Mouse (Mus musculus) liver, embryonic 14.5 days (tissue): ENCODE data around the gene Actr10. TPM values are rescaled to one million over a fixed set of nuclear protein-coding genes. Genes with fewer than 3 reads are reported as not detected.

ENCODE experiments used
- ATAC-seq: fragments of 200-750 bp; cut with Nextera tagmentation; 2 replicates; pipeline ENCODE4 v1.8.0; 2017; ENCODE audit warnings: moderate number of reproducible peaks, mild to moderate bottlenecking, moderate library complexity; ENCODE audit not compliant: insufficient read depth
- DNase-seq, 3 experiments: peaks; one replicate each; pipeline ENCODE4 v3.0.0-alpha.2; 2012 to 2013; ENCODE audit warnings: low read depth in 3 of 3, low spot score in 3 of 3
- H3K27ac ChIP-seq: fragments of 300-500 bp; sonication (generic); 2 replicates; pipeline ENCODE4 v1.5.1; 2014; ENCODE audit warnings: moderate library complexity, mild to moderate bottlenecking, control low read depth, inconsistent platforms
- H3K27me3 ChIP-seq: fragments of 300-500 bp; sonication (generic); 2 replicates; pipeline ENCODE4 v1.6.1; 2014; ENCODE audit warnings: mild to moderate bottlenecking, low read length, moderate library complexity; ENCODE audit not compliant: control insufficient read depth, insufficient read depth
- H3K36me3 ChIP-seq: fragments of 300-500 bp; sonication (generic); replicated peaks from 2 replicates; pipeline ENCODE4 v1.6.1; 2014; ENCODE audit warnings: low read depth; ENCODE audit not compliant: control insufficient read depth, insufficient read depth
- H3K4me1 ChIP-seq, 2 experiments: fragments of 200-500 bp in 1 of 2; fragments of 300-500 bp in 1 of 2; sonication (generic) in 1 of 2; replicated peaks; 2 replicates each; pipeline ENCODE4 v1.6.1; 2012 to 2014; ENCODE audit warnings: antibody characterized with exemption in 1 of 2, inconsistent platforms in 1 of 2, low read length in 1 of 2; ENCODE audit not compliant: control insufficient read depth in 2 of 2, insufficient read depth in 2 of 2
- H3K4me2 ChIP-seq: fragments of 300-500 bp; sonication (generic); 2 replicates; pipeline ENCODE4 v1.6.1; 2014; ENCODE audit warnings: low read depth, mild to moderate bottlenecking, control low read depth, moderate library complexity
- H3K4me3 ChIP-seq, 2 experiments: fragments of 200-500 bp in 1 of 2; fragments of 300-500 bp in 1 of 2; sonication (generic) in 1 of 2; 2 replicates each; pipeline ENCODE4 v1.5.1; 2012 to 2014; ENCODE audit warnings: low read depth in 2 of 2, low read length in 2 of 2, mild to moderate bottlenecking in 2 of 2, control low read depth in 1 of 2, inconsistent platforms in 1 of 2, moderate library complexity in 1 of 2; ENCODE audit not compliant: insufficient read depth in 1 of 2
- H3K9ac ChIP-seq: fragments of 300-500 bp; sonication (generic); replicated peaks from 2 replicates; pipeline ENCODE4 v1.6.1; 2014; ENCODE audit warnings: mild to moderate bottlenecking, control low read depth, moderate library complexity
- H3K9me3 ChIP-seq: fragments of 300-500 bp; sonication (generic); 2 replicates; pipeline ENCODE4 v1.6.1; 2016; ENCODE audit warnings: low read length, mixed read lengths; ENCODE audit not compliant: control insufficient read depth
- CTCF ChIP-seq: IDR thresholded peaks from 2 replicates; pipeline ENCODE4 v1.5.1; 2016; ENCODE audit warnings: antibody characterized with exemption, low read depth, control low read depth
- EP300 ChIP-seq: IDR thresholded peaks from 2 replicates; pipeline ENCODE4 v1.6.1; 2016; ENCODE audit warnings: antibody characterized with exemption, low read depth
- WGBS: fragments of 180-500 bp; shearing (Covaris S2); extraction: QIAGEN DNeasy Blood & Tissue Kit; methylation state at CpG from one replicate; pipeline ENCODE4 v1.1.7; 2014; ENCODE audit not compliant: insufficient replicate concordance; 5-methylcytosine and 5-hydroxymethylcytosine counted together
- polyA plus RNA-seq, 2 experiments: library from polyadenylated mRNA; depleted of rRNA in 1 of 2; stranded (reverse) in 1 of 2; unstranded in 1 of 2; fragments of >200 nt; fragmentation: Nextera tagmentation in 1 of 2; extraction: Ambion mirVana in 1 of 2; gene quantifications; 2 replicates each; pipeline versions ENCODE4 v1.2.1 to v1.2.3; 2012 to 2014

The Actr10 gene
- polyA plus RNA-seq, 2 experiments = 20.1 to 127 TPM

DNA sequence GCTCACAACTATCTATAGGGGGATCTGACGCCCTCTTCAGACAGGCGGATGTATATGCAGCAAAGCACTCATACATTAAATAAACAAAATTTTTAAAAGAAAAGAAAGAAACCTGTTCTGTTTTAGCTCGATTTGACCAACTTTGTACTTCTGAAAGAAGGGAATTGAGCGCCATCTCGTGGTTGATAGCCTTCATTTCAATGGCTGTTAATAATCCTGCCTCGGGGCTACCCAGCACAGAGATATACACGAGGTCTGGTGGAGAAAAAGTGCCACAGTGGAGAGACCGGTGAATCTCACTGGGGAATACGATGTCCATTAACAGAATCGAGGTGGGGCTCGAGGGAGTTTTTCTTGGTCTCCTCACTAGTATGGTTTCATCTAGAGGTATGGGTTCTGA lies 23.3 kb upstream of the Actr10 start:
- Histone ChIP-seq H3K36me3 (no peaks in the 10 kb centered on the region), H3K9me3 (no peaks in the 10 kb centered on the region), H3K27me3 (no peaks in the 10 kb centered on the region), H3K4me1 (0 out of 4 replicates have a peak, but pooled peaks cover 0 to 2% of the 10 kb centered on the region in 2 experiments), H3K9ac (no peak overlapping the region), H3K27ac (no peak overlapping the region), H3K4me2 (no peak overlapping the region), H3K4me3 (no peak overlapping the region)
- ATAC-seq = no peak
- no peak for TF ChIP-seq EP300
- TF ChIP-seq CTCF = peak; percentile 58
- no peak for DNase-seq
- 37% methylated on average over 11 of the region's 11 CpGs for WGBS

DNA sequence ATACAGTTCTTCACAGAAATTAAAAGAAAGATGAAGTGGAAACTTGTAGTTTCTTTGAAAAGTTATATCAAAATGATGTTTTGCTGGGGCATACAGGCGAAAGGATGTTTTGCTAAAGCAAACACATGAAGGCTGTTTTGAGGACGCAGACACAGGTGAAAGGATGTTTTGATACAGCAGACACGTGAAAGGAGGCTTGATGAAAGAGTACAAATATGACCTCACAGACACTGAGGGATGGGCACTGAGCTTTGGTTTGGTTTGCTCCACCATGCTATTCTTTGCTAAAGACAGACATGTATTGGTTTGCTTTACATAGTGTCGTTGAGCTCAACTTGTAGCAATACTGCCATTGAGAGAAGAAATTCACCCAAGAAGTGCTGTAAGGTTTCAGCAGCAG lies 7.9 kb upstream of the Actr10 start:
- 57% methylated on average over 4 of the region's 4 CpGs for WGBS
- Histone ChIP-seq H3K27me3 (no peaks in the 10 kb centered on the region), H3K9me3 (no peaks in the 10 kb centered on the region), H3K4me2 (no peak overlapping the region), H3K9ac (no peak overlapping the region), H3K4me3 (no peak overlapping the region), H3K27ac (no peak overlapping the region), H3K36me3 (no peaks in the 10 kb centered on the region), H3K4me1 (no peaks in the 10 kb centered on the region)
- ATAC-seq (no peak), DNase-seq (no peak)
- TF ChIP-seq CTCF (no peak), EP300 (no peak)

DNA sequence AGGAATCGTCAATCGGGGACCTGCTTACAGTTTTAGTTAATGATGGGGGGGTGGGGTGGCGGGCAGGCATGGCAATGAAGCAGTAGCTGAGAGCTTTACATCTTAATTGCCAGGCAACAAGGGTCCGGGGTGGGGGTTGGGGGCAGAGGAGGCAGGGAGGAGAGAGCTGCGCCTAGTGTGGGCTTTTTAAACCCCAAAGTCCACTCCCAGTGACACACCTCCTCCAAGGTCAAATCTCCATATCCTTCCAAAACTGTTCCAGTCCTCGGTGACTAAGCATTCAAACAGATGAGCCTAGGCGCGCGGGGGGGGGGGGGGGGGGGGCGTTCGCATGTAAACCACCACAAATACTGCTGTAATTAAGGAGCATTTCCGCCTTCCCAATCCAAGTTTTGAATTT lies 507 bp upstream of the Actr10 start:
- DNase-seq = peak in 1 of 3 experiments; percentile 17
- H3K4me1 ChIP-seq = peaks cover 0 to 5% of the 10 kb centered on the region in 2 experiments; a peak in 3 of 4 replicates
- H3K9me3 ChIP-seq = no peaks in the 10 kb centered on the region
- H3K27me3 ChIP-seq = no peaks in the 10 kb centered on the region
- no peak for TF ChIP-seq CTCF
- TF ChIP-seq EP300 = no peak
- H3K36me3 ChIP-seq = no peaks in the 10 kb centered on the region
- whole genome bisulfite sequencing = 49% methylated on average over 6 of the region's 12 CpGs
- H3K9ac ChIP-seq = peak overlapping the region; percentile 93
- H3K4me3 ChIP-seq = peak overlapping the region; percentile 81 to 96
- ATAC-seq = peak; percentile 24; the same call in 1 of the 2 replicates
- peak overlapping the region; percentile 85 for H3K27ac ChIP-seq
- H3K4me2 ChIP-seq = peak overlapping the region; percentile 68

DNA sequence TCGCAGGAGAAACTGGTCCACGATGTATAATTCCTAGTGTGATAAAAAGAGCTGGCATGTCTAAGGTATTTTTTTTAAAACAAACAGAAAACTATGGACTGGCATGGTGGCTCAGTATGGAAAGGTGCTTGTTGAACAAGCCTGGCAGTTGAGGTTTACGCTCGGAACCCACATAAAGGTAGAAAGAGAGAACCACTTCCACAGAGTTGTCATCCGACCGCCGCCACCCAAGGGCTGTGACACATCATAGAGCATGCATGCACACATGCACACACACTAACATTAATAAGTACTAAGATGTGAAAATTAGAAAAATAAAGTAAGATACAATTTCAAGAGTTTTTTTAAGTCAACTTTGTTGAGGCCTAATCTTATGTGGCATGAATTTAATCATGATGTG lies 3.1 kb downstream of the Actr10 start:
- TF ChIP-seq EP300 = no peak
- TF ChIP-seq CTCF = no peak
- Histone ChIP-seq H3K9ac (no peak overlapping the region), H3K36me3 (peaks cover 10% of the 10 kb centered on the region), H3K4me2 (no peak overlapping the region), H3K27me3 (no peaks in the 10 kb centered on the region), H3K4me1 (peaks cover 0 to 5% of the 10 kb centered on the region in 2 experiments; a peak in 3 of 4 replicates), H3K4me3 (no peak overlapping the region), H3K27ac (no peak overlapping the region), H3K9me3 (no peaks in the 10 kb centered on the region)
- no peak for ATAC-seq
- WGBS = 92% methylated on average over 7 of the region's 7 CpGs
- no peak for DNase-seq

DNA sequence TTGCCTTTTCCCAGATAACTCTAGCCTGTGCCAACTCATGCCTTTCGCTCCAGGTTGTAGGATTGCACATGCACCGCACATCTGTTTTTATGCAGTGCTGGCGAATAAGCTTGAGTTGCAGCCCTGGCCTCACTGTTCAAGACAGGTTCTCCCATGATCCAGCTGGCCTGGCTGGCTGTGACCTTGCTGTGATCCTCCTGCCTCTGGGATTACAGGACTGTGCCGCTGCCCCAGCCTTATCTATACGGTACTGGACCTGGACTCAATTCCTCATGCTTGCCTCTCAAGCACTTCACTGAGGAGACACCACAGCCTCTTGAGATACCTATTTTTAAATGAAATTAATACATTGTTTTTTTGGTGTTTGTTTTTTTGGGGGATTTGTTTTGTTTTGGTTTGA lies 6.5 kb downstream of the Actr10 start:
- TF ChIP-seq CTCF = no peak
- TF ChIP-seq EP300 = no peak
- Histone ChIP-seq H3K9ac (no peak overlapping the region), H3K4me2 (no peak overlapping the region), H3K9me3 (no peaks in the 10 kb centered on the region), H3K36me3 (peaks cover 10% of the 10 kb centered on the region), H3K4me3 (no peak overlapping the region), H3K27me3 (no peaks in the 10 kb centered on the region), H3K4me1 (peaks cover 0 to 1% of the 10 kb centered on the region in 2 experiments; a peak in 1 of 4 replicates), H3K27ac (no peak overlapping the region)
- DNase-seq (no peak), ATAC-seq (no peak)
- WGBS = 87% methylated on average over 5 of the region's 5 CpGs
